Mouse (Mus musculus): ENCODE data around the gene Wfdc16. TPM values are rescaled to one million over a fixed set of nuclear protein-coding genes. Genes with fewer than 3 reads are reported as not detected.
A peak's percentile ranks its signal among the peaks of the same experiment; 100 is the strongest.
"Not testable (repeated sequence)": the region's sequence is repeated elsewhere in the genome, so short reads cannot be mapped to it uniquely, and the experiment has no call there.

The Wfdc16 gene
- polyA plus RNA-seq, 1 experiment from 2014 or later, result not detected

- DNase-seq (ENCODE audit: low spot score), result no peak
These were observed 35.1 kb downstream of the Wfdc16 start for GRCm38 (mm10) chr2:164603482-164603881.

GRCm38 (mm10) chr2:164600179-164600578 is 38.4 kb downstream of the Wfdc16 start:
- DNase-seq (ENCODE audit: low spot score), result no peak

- DNase-seq (ENCODE audit: low spot score), result no peak
These were observed 45.1 kb downstream of the Wfdc16 start, which contains the start of gene Eppin for GRCm38 (mm10) chr2:164593494-164593893. TSS of gene Eppin (minus strand) at chr2:164593594.

- peak; percentile 23 for DNase-seq (ENCODE audit: low spot score)
These were observed 46.6 kb downstream of the Wfdc16 start for GRCm38 (mm10) chr2:164592014-164592413.

GRCm38 (mm10) chr2:164585025-164585725 is 53.4 kb downstream of the Wfdc16 start, which contains the start of gene Wfdc6a:
TSS of gene Wfdc6a (minus strand) at chr2:164585447.
- not testable (repeated sequence) for DNase-seq (ENCODE audit: low spot score)

Other genes with a start within 250 kb of the Wfdc16 start
- gene Slpi, start 249.7 kb downstream of the Wfdc16 start, polyA plus RNA-seq (2015; fragmentation: Nextera tagmentation; extraction: Ambion mirVana), result 9.8 and 10.6 TPM in 2 replicates
- not detected in 2 replicates for gene Rbpjl, start 235.7 kb downstream of the Wfdc16 start, polyA plus RNA-seq (2015; fragmentation: Nextera tagmentation; extraction: Ambion mirVana)
- 0.08 and 0.12 TPM in 2 replicates for gene Matn4, start 233.6 kb downstream of the Wfdc16 start, polyA plus RNA-seq (2015; fragmentation: Nextera tagmentation; extraction: Ambion mirVana)
- gene Sdc4, start 194.9 kb downstream of the Wfdc16 start, polyA plus RNA-seq (2015; fragmentation: Nextera tagmentation; extraction: Ambion mirVana), result 28.7 and 40.4 TPM in 2 replicates
- 77.2 and 83.7 TPM in 2 replicates for gene Sys1, start 181.8 kb downstream of the Wfdc16 start, polyA plus RNA-seq (2015; fragmentation: Nextera tagmentation; extraction: Ambion mirVana)
- 19.4 and 21.5 TPM in 2 replicates for gene Gm20458, start 177.8 kb downstream of the Wfdc16 start, polyA plus RNA-seq (2015; fragmentation: Nextera tagmentation; extraction: Ambion mirVana)
- not detected in 2 replicates for gene Trp53tg5, start 165.1 kb downstream of the Wfdc16 start, polyA plus RNA-seq (2015; fragmentation: Nextera tagmentation; extraction: Ambion mirVana)
- 12.6 and 15.3 TPM in 2 replicates for gene Dbndd2, start 152.7 kb downstream of the Wfdc16 start, polyA plus RNA-seq (2015; fragmentation: Nextera tagmentation; extraction: Ambion mirVana)
- gene Pigt, start 141.3 kb downstream of the Wfdc16 start, polyA plus RNA-seq (2015; fragmentation: Nextera tagmentation; extraction: Ambion mirVana), result 47.2 and 51.1 TPM in 2 replicates
- gene Wfdc2, start 76.4 kb downstream of the Wfdc16 start, polyA plus RNA-seq (2015; fragmentation: Nextera tagmentation; extraction: Ambion mirVana), result 51.3 and 53.4 TPM in 2 replicates
- not detected in 2 replicates for gene Spint3, start 65.3 kb downstream of the Wfdc16 start, polyA plus RNA-seq (2015; fragmentation: Nextera tagmentation; extraction: Ambion mirVana)
- gene Wfdc6a, start 53.3 kb downstream of the Wfdc16 start, polyA plus RNA-seq (2015; fragmentation: Nextera tagmentation; extraction: Ambion mirVana), result not detected in 2 replicates
- gene Eppin, start 45.2 kb downstream of the Wfdc16 start, polyA plus RNA-seq (2015; fragmentation: Nextera tagmentation; extraction: Ambion mirVana), result not detected in 2 replicates
- not detected in 2 replicates for gene Wfdc6b, start 25.3 kb downstream of the Wfdc16 start, polyA plus RNA-seq (2015; fragmentation: Nextera tagmentation; extraction: Ambion mirVana)
- not detected in 2 replicates for gene Wfdc8, start 25.2 kb downstream of the Wfdc16 start, polyA plus RNA-seq (2015; fragmentation: Nextera tagmentation; extraction: Ambion mirVana)
- 0.42 TPM in 1 of 2 replicates, not detected in the other for gene Wfdc10, start 17.2 kb upstream of the Wfdc16 start, polyA plus RNA-seq (2015; fragmentation: Nextera tagmentation; extraction: Ambion mirVana)
- gene Wfdc9, start 17.8 kb upstream of the Wfdc16 start, polyA plus RNA-seq (2015; fragmentation: Nextera tagmentation; extraction: Ambion mirVana), result not detected in 2 replicates
- gene Wfdc11, start 35.3 kb upstream of the Wfdc16 start, polyA plus RNA-seq (2015; fragmentation: Nextera tagmentation; extraction: Ambion mirVana), result not detected in 2 replicates
- not detected in 2 replicates for gene Wfdc13, start 46.3 kb upstream of the Wfdc16 start, polyA plus RNA-seq (2015; fragmentation: Nextera tagmentation; extraction: Ambion mirVana)
- not detected in 2 replicates for gene Spint4, start 59.7 kb upstream of the Wfdc16 start, polyA plus RNA-seq (2015; fragmentation: Nextera tagmentation; extraction: Ambion mirVana)
- gene Spint5, start 76.5 kb upstream of the Wfdc16 start, polyA plus RNA-seq (2015; fragmentation: Nextera tagmentation; extraction: Ambion mirVana), result not detected in 2 replicates
- gene Wfdc3, start 107.1 kb upstream of the Wfdc16 start, polyA plus RNA-seq (2015; fragmentation: Nextera tagmentation; extraction: Ambion mirVana), result 0.49 and 0.56 TPM in 2 replicates
- gene Dnttip1, start 107.2 kb upstream of the Wfdc16 start, polyA plus RNA-seq (2015; fragmentation: Nextera tagmentation; extraction: Ambion mirVana), result 70.4 and 85.2 TPM in 2 replicates
- gene Ube2c, start 131.1 kb upstream of the Wfdc16 start, polyA plus RNA-seq (2015; fragmentation: Nextera tagmentation; extraction: Ambion mirVana), result 379 and 497 TPM in 2 replicates
- gene Tnnc2, start 141.2 kb upstream of the Wfdc16 start, polyA plus RNA-seq (2015; fragmentation: Nextera tagmentation; extraction: Ambion mirVana), result 5.8 and 10.7 TPM in 2 replicates
- gene Snx21, start 147.0 kb upstream of the Wfdc16 start, polyA plus RNA-seq (2015; fragmentation: Nextera tagmentation; extraction: Ambion mirVana), result 7.0 and 7.7 TPM in 2 replicates
- 30.0 and 31.1 TPM in 2 replicates for gene Acot8, start 166.1 kb upstream of the Wfdc16 start, polyA plus RNA-seq (2015; fragmentation: Nextera tagmentation; extraction: Ambion mirVana)
- gene Zswim3, start 166.3 kb upstream of the Wfdc16 start, polyA plus RNA-seq (2015; fragmentation: Nextera tagmentation; extraction: Ambion mirVana), result 7.1 TPM in 2 replicates
- gene Zswim1, start 183.9 kb upstream of the Wfdc16 start, polyA plus RNA-seq (2015; fragmentation: Nextera tagmentation; extraction: Ambion mirVana), result 8.7 and 9.1 TPM in 2 replicates
- gene Spata25, start 189.7 kb upstream of the Wfdc16 start, polyA plus RNA-seq (2015; fragmentation: Nextera tagmentation; extraction: Ambion mirVana), result 0.17 and 0.85 TPM in 2 replicates
- 154 and 164 TPM in 2 replicates for gene Ctsa, start 194.1 kb upstream of the Wfdc16 start, polyA plus RNA-seq (2015; fragmentation: Nextera tagmentation; extraction: Ambion mirVana)
- 5.3 and 5.9 TPM in 2 replicates for gene Neurl2, start 194.7 kb upstream of the Wfdc16 start, polyA plus RNA-seq (2015; fragmentation: Nextera tagmentation; extraction: Ambion mirVana)
- 424 and 433 TPM in 2 replicates for gene Pltp, start 218.9 kb upstream of the Wfdc16 start, polyA plus RNA-seq (2015; fragmentation: Nextera tagmentation; extraction: Ambion mirVana)
- 92.5 and 107 TPM in 2 replicates for gene Pcif1, start 240.5 kb upstream of the Wfdc16 start, polyA plus RNA-seq (2015; fragmentation: Nextera tagmentation; extraction: Ambion mirVana)

Data from thymus, postnatal 0 days (tissue).